Mouse (Mus musculus): ENCODE data around the gene 4930572O03Rik.
"Not testable (repeated sequence)": the region's sequence is repeated elsewhere in the genome, so short reads cannot be mapped to it uniquely, and the experiment has no call there.

- TF ChIP-seq POLR2A (IDR thresholded peaks at IDR 0.05; ENCODE audit: borderline replicate concordance, low read depth, low read length); CTCF (IDR thresholded peaks at IDR 0.05; ENCODE audit: low read depth, low read length): not testable (repeated sequence)
Observed at GRCm38 (mm10) chr5:15637637-15638036, 19.2 kb downstream of the 4930572O03Rik start.

Measured in bone marrow macrophage, adult 2 months (primary cell).